Mouse (Mus musculus): ENCODE measurements around the gene Thada. TPM values are rescaled to one million over a fixed set of nuclear protein-coding genes. Genes with fewer than 3 reads are reported as not detected.

The Thada gene
- polyA plus RNA-seq, 1 experiment: 9.4 TPM

- no peaks in the 10 kb centered on the region for H3K27me3 ChIP-seq (replicated peaks; ENCODE audit: control insufficient read depth, insufficient read depth, low read length)
- TF ChIP-seq CTCF (conservative IDR thresholded peaks at IDR 0.05; ENCODE audit: insufficient read depth, insufficient read length, low read depth, low read length) (no peak), POLR2A (IDR thresholded peaks at IDR 0.05; ENCODE audit: low read depth, low read length) (no peak)
- H3K36me3 ChIP-seq (ENCODE audit: control insufficient read depth, insufficient read depth, low read length): no peaks in the 10 kb centered on the region
- H3K4me1 ChIP-seq (ENCODE audit: control insufficient read depth, insufficient read depth, low read length): peaks cover 3% of the 10 kb centered on the region
- no peak for DNase-seq
- no peak overlapping the region for H3K4me3 ChIP-seq (ENCODE audit: insufficient read depth, low read depth, low read length)
- no peak overlapping the region for H3K27ac ChIP-seq (ENCODE audit: insufficient read depth, low read depth, low read length)
- WGBS: 86% methylated on average over 8 of the region's 8 CpGs
These were observed 183.4 kb downstream of the Thada start for GRCm38 (mm10) chr17:84282388-84283280.

GRCm38 (mm10) chr17:84279001-84279400, 187.0 kb downstream of the Thada start:
- Histone ChIP-seq H3K4me3 (ENCODE audit: insufficient read depth, low read depth, low read length) (no peak overlapping the region), H3K4me1 (ENCODE audit: control insufficient read depth, insufficient read depth, low read length) (no peaks in the 10 kb centered on the region), H3K36me3 (ENCODE audit: control insufficient read depth, insufficient read depth, low read length) (no peaks in the 10 kb centered on the region), H3K27ac (ENCODE audit: insufficient read depth, low read depth, low read length) (no peak overlapping the region), H3K27me3 (replicated peaks; ENCODE audit: control insufficient read depth, insufficient read depth, low read length) (no peaks in the 10 kb centered on the region)
- no peak for TF ChIP-seq POLR2A (IDR thresholded peaks at IDR 0.05; ENCODE audit: low read depth, low read length)
- TF ChIP-seq CTCF (conservative IDR thresholded peaks at IDR 0.05; ENCODE audit: insufficient read depth, insufficient read length, low read depth, low read length): no peak
- 71% methylated on average over 8 of the region's 8 CpGs for WGBS
- DNase-seq: no peak

- H3K36me3 ChIP-seq (ENCODE audit: control insufficient read depth, insufficient read depth, low read length): no peaks in the 10 kb centered on the region
- TF ChIP-seq CTCF (conservative IDR thresholded peaks at IDR 0.05; ENCODE audit: insufficient read depth, insufficient read length, low read depth, low read length): no peak
- TF ChIP-seq POLR2A (IDR thresholded peaks at IDR 0.05; ENCODE audit: low read depth, low read length): no peak
- no peak for DNase-seq
- H3K27ac ChIP-seq (ENCODE audit: insufficient read depth, low read depth, low read length): no peak overlapping the region
- no peaks in the 10 kb centered on the region for H3K27me3 ChIP-seq (replicated peaks; ENCODE audit: control insufficient read depth, insufficient read depth, low read length)
- no peak overlapping the region for H3K4me3 ChIP-seq (ENCODE audit: insufficient read depth, low read depth, low read length)
- WGBS: 81% methylated on average over 5 of the region's 5 CpGs
- no peaks in the 10 kb centered on the region for H3K4me1 ChIP-seq (ENCODE audit: control insufficient read depth, insufficient read depth, low read length)
These were observed 187.6 kb downstream of the Thada start for GRCm38 (mm10) chr17:84278193-84278953.

- Histone ChIP-seq H3K27ac (ENCODE audit: insufficient read depth, low read depth, low read length) (no peak overlapping the region), H3K4me1 (ENCODE audit: control insufficient read depth, insufficient read depth, low read length) (no peaks in the 10 kb centered on the region), H3K4me3 (ENCODE audit: insufficient read depth, low read depth, low read length) (no peak overlapping the region), H3K36me3 (ENCODE audit: control insufficient read depth, insufficient read depth, low read length) (no peaks in the 10 kb centered on the region), H3K27me3 (replicated peaks; ENCODE audit: control insufficient read depth, insufficient read depth, low read length) (no peaks in the 10 kb centered on the region)
- 90% methylated on average over 3 of the region's 3 CpGs for WGBS
- no peak for DNase-seq
- TF ChIP-seq POLR2A (IDR thresholded peaks at IDR 0.05; ENCODE audit: low read depth, low read length) (no peak), CTCF (conservative IDR thresholded peaks at IDR 0.05; ENCODE audit: insufficient read depth, insufficient read length, low read depth, low read length) (no peak)
These were observed 191.0 kb downstream of the Thada start for GRCm38 (mm10) chr17:84274999-84275398.

GRCm38 (mm10) chr17:84274163-84274562, 191.8 kb downstream of the Thada start:
- no peaks in the 10 kb centered on the region for H3K4me1 ChIP-seq (ENCODE audit: control insufficient read depth, insufficient read depth, low read length)
- H3K27ac ChIP-seq (ENCODE audit: insufficient read depth, low read depth, low read length): no peak overlapping the region
- H3K4me3 ChIP-seq (ENCODE audit: insufficient read depth, low read depth, low read length): no peak overlapping the region
- WGBS: 66% methylated on average over 6 of the region's 6 CpGs
- H3K27me3 ChIP-seq (replicated peaks; ENCODE audit: control insufficient read depth, insufficient read depth, low read length): no peaks in the 10 kb centered on the region
- no peak for DNase-seq
- TF ChIP-seq POLR2A (IDR thresholded peaks at IDR 0.05; ENCODE audit: low read depth, low read length) (no peak), CTCF (conservative IDR thresholded peaks at IDR 0.05; ENCODE audit: insufficient read depth, insufficient read length, low read depth, low read length) (no peak)
- no peaks in the 10 kb centered on the region for H3K36me3 ChIP-seq (ENCODE audit: control insufficient read depth, insufficient read depth, low read length)

- Histone ChIP-seq H3K27ac (ENCODE audit: insufficient read depth, low read depth, low read length) (no peak overlapping the region), H3K4me1 (ENCODE audit: control insufficient read depth, insufficient read depth, low read length) (no peaks in the 10 kb centered on the region), H3K27me3 (replicated peaks; ENCODE audit: control insufficient read depth, insufficient read depth, low read length) (no peaks in the 10 kb centered on the region), H3K4me3 (ENCODE audit: insufficient read depth, low read depth, low read length) (no peak overlapping the region), H3K36me3 (ENCODE audit: control insufficient read depth, insufficient read depth, low read length) (no peaks in the 10 kb centered on the region)
- DNase-seq: no peak
- WGBS: 29% methylated on average over 5 of the region's 5 CpGs
- TF ChIP-seq POLR2A (IDR thresholded peaks at IDR 0.05; ENCODE audit: low read depth, low read length) (no peak), CTCF (conservative IDR thresholded peaks at IDR 0.05; ENCODE audit: insufficient read depth, insufficient read length, low read depth, low read length) (no peak)
These were observed 193.3 kb downstream of the Thada start for GRCm38 (mm10) chr17:84272557-84273261.
